Mouse (Mus musculus) heart, embryonic 16.5 days (tissue): ENCODE measurements at regions not wholly inside any gene's neighbourhood (a gene's known extent, or its start where the extent isn't known, plus 50 kb on each side); places are given as distances from the start of the nearest gene placed in this dataset.

Experiments
- ATAC-seq: fragments of 200-750 bp; cut with Nextera tagmentation; replicated peaks from 2 replicates; pipeline ENCODE4 v1.8.0; 2017; ENCODE audit warnings: moderate number of reproducible peaks; ENCODE audit not compliant: insufficient read depth, low FRiP score; ENCODE audit errors: extremely low read depth
- H3K27ac ChIP-seq: fragments of 300-500 bp; sonication (generic); 2 replicates; pipeline ENCODE4 v1.5.1; 2014; ENCODE audit warnings: mild to moderate bottlenecking, low read length, control low read depth, moderate library complexity
- H3K27me3 ChIP-seq: fragments of 300-500 bp; sonication (generic); 2 replicates; pipeline ENCODE4 v1.6.1; 2014; ENCODE audit warnings: low read length, mixed read lengths; ENCODE audit not compliant: control insufficient read depth, insufficient read depth
- H3K36me3 ChIP-seq: fragments of 300-500 bp; sonication (generic); 2 replicates; pipeline ENCODE4 v1.6.1; 2014; ENCODE audit not compliant: control insufficient read depth, insufficient read depth
- H3K4me1 ChIP-seq: fragments of 300-500 bp; sonication (generic); 2 replicates; pipeline ENCODE4 v1.6.1; 2014; ENCODE audit warnings: low read length, mixed read lengths; ENCODE audit not compliant: control insufficient read depth, insufficient read depth
- H3K4me2 ChIP-seq: fragments of 300-500 bp; sonication (generic); 2 replicates; pipeline ENCODE4 v1.6.1; 2014; ENCODE audit warnings: low read depth, mild to moderate bottlenecking, control low read depth, low read length
- H3K4me3 ChIP-seq: fragments of 300-500 bp; sonication (generic); 2 replicates; pipeline ENCODE4 v1.5.1; 2014; ENCODE audit warnings: mild to moderate bottlenecking, control low read depth, low read length
- H3K9ac ChIP-seq: fragments of 300-500 bp; sonication (generic); 2 replicates; pipeline ENCODE4 v1.6.1; 2014; ENCODE audit warnings: low read length, control low read depth
- H3K9me3 ChIP-seq: fragments of 300-500 bp; sonication (generic); replicated peaks from 2 replicates; pipeline ENCODE4 v1.6.1; 2016; ENCODE audit warnings: low read length; ENCODE audit not compliant: control insufficient read depth
- WGBS: fragments of 180-500 bp; shearing (Covaris S2); extraction: QIAGEN DNeasy Blood & Tissue Kit; methylation state at CpG from one replicate; pipeline ENCODE4 v1.1.7; 2014; 5-methylcytosine and 5-hydroxymethylcytosine counted together

GRCm38 (mm10) chr5:126566226-126566625 is 675.4 kb upstream of the Tmem132c start:
- no peak overlapping the region for H3K27ac ChIP-seq
- WGBS: 66% methylated on average over 6 of the region's 6 CpGs
- no peak overlapping the region for H3K4me3 ChIP-seq
- H3K4me1 ChIP-seq: no peaks in the 10 kb centered on the region
- no peaks in the 10 kb centered on the region for H3K36me3 ChIP-seq
- ATAC-seq: no peak
- no peaks in the 10 kb centered on the region for H3K27me3 ChIP-seq
- H3K9ac ChIP-seq: no peak overlapping the region
- H3K9me3 ChIP-seq: no peaks in the 10 kb centered on the region
- H3K4me2 ChIP-seq: no peak overlapping the region

GRCm38 (mm10) chr5:126573766-126574165 is 667.8 kb upstream of the Tmem132c start:
- Histone ChIP-seq H3K9me3 (peaks cover 9% of the 10 kb centered on the region; the same call in 1 of the 2 replicates), H3K4me1 (no peaks in the 10 kb centered on the region), H3K4me3 (no peak overlapping the region), H3K4me2 (no peak overlapping the region), H3K9ac (no peak overlapping the region), H3K27me3 (no peaks in the 10 kb centered on the region), H3K36me3 (no peaks in the 10 kb centered on the region), H3K27ac (no peak overlapping the region)
- ATAC-seq: no peak
- WGBS: 54% methylated on average over 2 of the region's 2 CpGs

GRCm38 (mm10) chr5:126597786-126598330 is 643.8 kb upstream of the Tmem132c start:
- Histone ChIP-seq H3K9me3 (peaks cover 6% of the 10 kb centered on the region), H3K27me3 (no peaks in the 10 kb centered on the region), H3K9ac (no peak overlapping the region), H3K27ac (no peak overlapping the region), H3K36me3 (no peaks in the 10 kb centered on the region), H3K4me2 (no peak overlapping the region), H3K4me3 (no peak overlapping the region), H3K4me1 (no peaks in the 10 kb centered on the region)
- no peak for ATAC-seq
- WGBS: 64% methylated on average over 12 of the region's 12 CpGs

GRCm38 (mm10) chr5:126599561-126599960 is 642.0 kb upstream of the Tmem132c start:
- Histone ChIP-seq H3K4me2 (no peak overlapping the region), H3K9ac (no peak overlapping the region), H3K4me3 (no peak overlapping the region), H3K4me1 (no peaks in the 10 kb centered on the region), H3K36me3 (no peaks in the 10 kb centered on the region), H3K27me3 (no peaks in the 10 kb centered on the region), H3K9me3 (peaks cover 9% of the 10 kb centered on the region), H3K27ac (no peak overlapping the region)
- no peak for ATAC-seq
- 78% methylated on average over 5 of the region's 5 CpGs for WGBS

- 68% methylated on average over 5 of the region's 5 CpGs for WGBS
- no peak for ATAC-seq
- no peaks in the 10 kb centered on the region for H3K4me1 ChIP-seq
- no peak overlapping the region for H3K27ac ChIP-seq
- no peak overlapping the region for H3K4me3 ChIP-seq
- H3K9me3 ChIP-seq: peaks cover 9% of the 10 kb centered on the region
- no peak overlapping the region for H3K4me2 ChIP-seq
- no peaks in the 10 kb centered on the region for H3K36me3 ChIP-seq
- no peak overlapping the region for H3K9ac ChIP-seq
- no peaks in the 10 kb centered on the region for H3K27me3 ChIP-seq
These were observed 634.9 kb upstream of the Tmem132c start for GRCm38 (mm10) chr5:126606756-126607155.

GRCm38 (mm10) chr5:126612571-126612970 is 629.0 kb upstream of the Tmem132c start:
- Histone ChIP-seq H3K27me3 (no peaks in the 10 kb centered on the region), H3K36me3 (no peaks in the 10 kb centered on the region), H3K4me1 (no peaks in the 10 kb centered on the region), H3K27ac (no peak overlapping the region), H3K4me2 (no peak overlapping the region), H3K4me3 (no peak overlapping the region), H3K9ac (no peak overlapping the region), H3K9me3 (peaks cover 4% of the 10 kb centered on the region; the same call in 1 of the 2 replicates)
- ATAC-seq: no peak
- WGBS: 77% methylated on average over 4 of the region's 4 CpGs

GRCm38 (mm10) chr5:126622551-126622950 is 619.1 kb upstream of the Tmem132c start:
- Histone ChIP-seq H3K27me3 (no peaks in the 10 kb centered on the region), H3K4me2 (no peak overlapping the region), H3K9ac (no peak overlapping the region), H3K9me3 (no peaks in the 10 kb centered on the region), H3K27ac (no peak overlapping the region), H3K36me3 (no peaks in the 10 kb centered on the region), H3K4me1 (no peaks in the 10 kb centered on the region), H3K4me3 (no peak overlapping the region)
- WGBS: 68% methylated on average over 6 of the region's 6 CpGs
- no peak for ATAC-seq

GRCm38 (mm10) chr5:126623205-126623604 is 618.4 kb upstream of the Tmem132c start:
- H3K27me3 ChIP-seq: no peaks in the 10 kb centered on the region
- WGBS: 8% methylated on average over 6 of the region's 6 CpGs
- no peak overlapping the region for H3K4me3 ChIP-seq
- no peak for ATAC-seq
- no peaks in the 10 kb centered on the region for H3K4me1 ChIP-seq
- H3K36me3 ChIP-seq: no peaks in the 10 kb centered on the region
- H3K4me2 ChIP-seq: no peak overlapping the region
- H3K9me3 ChIP-seq: no peaks in the 10 kb centered on the region
- no peak overlapping the region for H3K9ac ChIP-seq
- no peak overlapping the region for H3K27ac ChIP-seq

GRCm38 (mm10) chr5:126629826-126630225 is 611.8 kb upstream of the Tmem132c start:
- Histone ChIP-seq H3K9ac (no peak overlapping the region), H3K4me3 (no peak overlapping the region), H3K4me2 (no peak overlapping the region), H3K27me3 (no peaks in the 10 kb centered on the region), H3K9me3 (peaks cover 2% of the 10 kb centered on the region; the same call in 1 of the 2 replicates), H3K36me3 (no peaks in the 10 kb centered on the region), H3K27ac (no peak overlapping the region), H3K4me1 (no peaks in the 10 kb centered on the region)
- ATAC-seq: no peak
- 36% methylated on average over 2 of the region's 2 CpGs for WGBS
